Mouse (Mus musculus) layer of hippocampus, adult 11-12 months (tissue): ENCODE measurements around the gene Inka1.
"Not testable (repeated sequence)": the region's sequence is repeated elsewhere in the genome, so short reads cannot be mapped to it uniquely, and the experiment has no call there.

Experiments
- DNase-seq: peaks from one replicate; pipeline ENCODE4 v3.0.0; 2022; ENCODE audit warnings: low spot score

Gene Inka1

DNA sequence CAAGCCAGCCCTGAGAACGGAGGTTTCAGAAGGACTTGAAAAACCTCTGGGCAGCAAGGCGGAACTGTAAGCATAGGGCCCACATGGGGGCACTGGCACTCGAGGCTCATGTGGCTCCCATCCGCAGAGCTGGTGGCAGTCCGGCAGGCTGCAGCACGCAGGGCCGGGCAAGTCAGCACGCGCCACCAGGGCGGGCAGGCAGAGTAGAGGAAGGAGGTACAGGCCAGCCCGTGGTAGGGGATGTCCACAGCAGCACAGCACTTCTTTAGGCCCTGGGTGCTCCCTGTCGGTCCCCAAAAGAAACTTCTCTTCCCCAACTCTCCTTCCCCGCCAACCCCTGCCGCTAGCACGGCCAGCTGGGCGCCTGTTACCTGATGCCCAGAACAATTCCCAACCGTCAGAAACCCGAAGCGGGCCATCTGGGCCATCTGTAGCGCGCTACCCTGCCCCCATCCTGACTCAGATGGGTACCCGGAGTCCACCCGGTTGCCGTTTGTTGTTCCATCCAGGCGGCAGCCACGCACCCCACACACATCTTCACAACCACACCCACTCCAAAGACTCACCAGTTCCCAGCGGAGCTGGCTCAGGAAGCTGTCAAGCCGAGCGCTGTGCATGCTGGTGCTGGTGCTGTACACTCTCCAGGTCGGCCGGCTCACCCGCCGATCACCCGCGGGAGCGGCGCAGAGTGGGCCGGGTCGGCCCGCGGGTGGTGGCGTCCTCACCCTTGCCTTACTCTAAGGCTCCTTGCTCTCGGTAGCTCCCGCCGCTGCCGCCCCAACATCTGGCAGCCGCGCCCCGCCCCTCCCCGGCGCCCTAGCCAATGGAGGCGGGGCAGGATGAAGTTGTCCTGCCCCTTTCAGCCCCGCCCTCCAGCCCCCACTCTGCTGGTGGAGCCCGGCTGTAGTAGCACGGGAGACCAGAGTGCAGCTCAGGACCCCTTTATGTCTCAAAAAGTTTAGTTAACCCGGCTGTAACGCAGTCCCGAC lies at the start of gene Inka1:
Gene Inka1 (minus strand): TSS at position 749 of the 989 bp plus-strand sequence.
- peak; percentile 83 for DNase-seq

DNA sequence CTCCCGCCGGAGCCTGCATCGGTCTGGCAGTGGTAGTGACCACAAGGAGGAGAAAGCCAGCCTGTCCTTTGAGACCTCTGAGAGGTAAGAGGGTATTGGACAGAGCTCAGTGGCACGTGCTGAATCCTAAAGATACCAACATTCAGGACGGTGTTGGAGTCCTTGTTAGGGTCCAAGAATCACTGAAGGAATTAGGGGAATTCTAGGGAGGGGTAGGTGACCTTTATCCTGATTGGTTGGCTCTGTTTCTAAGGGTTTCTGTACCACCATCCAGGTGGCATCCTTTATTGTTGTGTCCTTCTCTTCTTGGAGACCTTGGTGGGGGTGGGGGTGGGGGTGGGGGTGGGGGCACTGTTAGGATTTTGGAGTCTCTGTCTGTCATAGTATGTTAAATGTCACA lies 46.4 kb upstream of the Inka1 start:
- DNase-seq = no peak

DNA sequence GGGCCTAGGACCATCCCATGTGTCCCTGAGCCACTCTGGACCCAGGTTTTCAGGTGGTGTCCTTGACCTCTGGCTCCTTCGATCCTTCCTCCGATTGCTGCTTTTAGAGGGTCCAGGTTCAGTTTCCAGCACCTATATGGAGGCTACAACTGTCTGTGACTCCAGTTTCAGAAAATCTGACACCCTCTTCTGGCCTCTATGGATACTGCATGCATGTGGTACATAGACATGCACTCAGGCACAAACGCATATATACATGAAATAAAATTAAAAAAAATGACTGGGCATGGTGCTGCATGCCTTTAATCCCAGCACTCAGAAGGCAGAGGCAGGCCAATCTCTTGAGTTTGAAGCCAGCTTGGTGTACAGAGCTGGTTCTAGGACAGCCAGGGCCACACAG lies 42.2 kb upstream of the Inka1 start:
- no peak for DNase-seq

DNA sequence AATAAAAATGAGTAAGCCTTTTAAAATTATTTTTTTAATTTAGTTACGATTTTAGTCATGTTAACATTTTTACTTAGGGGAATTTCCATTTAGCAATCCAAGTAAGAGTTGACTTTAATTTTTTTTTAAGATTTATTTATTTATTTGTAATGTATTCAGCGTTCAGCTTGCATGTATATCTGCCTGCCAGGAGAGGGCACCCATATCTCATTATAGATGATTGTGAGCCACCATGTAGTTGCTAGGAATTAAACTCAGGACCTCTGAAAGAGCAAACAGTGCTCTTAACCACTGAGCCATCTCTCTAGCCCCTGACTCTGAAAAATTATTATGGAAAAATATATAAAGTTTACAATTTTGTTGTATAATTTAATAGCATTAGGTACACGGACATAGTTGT lies 40.9 kb upstream of the Inka1 start:
- DNase-seq = no peak

DNA sequence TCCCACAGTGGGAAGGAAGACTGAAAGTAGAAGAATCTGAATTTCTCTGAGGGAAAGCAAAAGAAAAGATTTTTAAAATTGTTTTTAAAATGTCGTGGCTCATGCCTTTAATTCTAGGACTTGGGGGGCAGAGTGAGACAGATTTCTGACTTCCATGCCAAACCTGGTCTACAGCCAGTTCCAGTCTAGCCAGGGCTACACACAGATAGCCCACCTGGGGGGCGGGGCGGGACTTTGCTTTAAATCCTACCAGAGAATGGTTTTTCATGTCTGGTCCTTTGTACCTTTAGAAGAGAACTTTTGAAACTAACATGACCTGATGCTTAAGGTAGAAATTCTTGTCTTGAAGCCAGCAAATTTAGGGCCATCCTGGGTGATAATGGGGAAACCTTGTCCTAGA lies 37.5 kb upstream of the Inka1 start:
- DNase-seq = no peak

DNA sequence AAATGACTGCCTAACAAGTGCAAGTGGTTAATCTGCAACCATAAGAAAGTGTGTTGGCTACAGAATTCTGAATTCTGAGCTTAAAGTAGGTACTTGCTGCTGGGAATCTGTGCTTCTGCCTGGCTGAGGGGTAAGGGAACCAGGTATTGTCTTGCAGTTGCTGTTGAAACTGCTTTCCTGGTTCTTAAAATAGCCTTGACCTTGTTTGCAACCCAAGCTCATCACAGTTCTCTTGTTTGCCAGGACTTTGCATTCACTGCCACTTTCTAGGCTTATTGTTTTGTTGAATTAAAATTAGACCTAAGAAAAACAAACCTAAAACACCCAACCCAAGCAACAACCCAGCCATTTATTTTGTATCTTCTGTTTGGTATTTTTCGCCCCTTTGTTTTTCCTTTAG lies 35.1 kb upstream of the Inka1 start:
- DNase-seq = no peak

DNA sequence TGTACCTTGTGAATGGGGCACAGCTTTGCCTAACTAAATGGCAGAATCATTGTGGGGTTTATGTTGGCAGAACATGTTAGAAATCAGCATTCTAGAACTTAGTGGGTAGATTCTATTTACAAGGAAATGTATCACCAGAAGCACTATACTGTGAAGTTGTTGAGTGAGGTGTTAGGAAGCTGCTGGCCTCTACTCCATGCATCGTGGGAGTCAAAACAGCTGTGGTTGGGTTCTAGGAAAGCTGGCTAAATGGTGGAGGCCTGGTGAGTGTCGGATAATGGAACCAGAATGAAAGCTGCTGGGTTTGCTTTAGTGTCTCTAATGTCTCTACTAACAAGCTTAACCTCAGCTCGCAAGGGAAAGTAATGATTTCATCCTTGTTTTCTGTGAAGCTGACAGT lies 31.4 kb upstream of the Inka1 start:
- no peak for DNase-seq

DNA sequence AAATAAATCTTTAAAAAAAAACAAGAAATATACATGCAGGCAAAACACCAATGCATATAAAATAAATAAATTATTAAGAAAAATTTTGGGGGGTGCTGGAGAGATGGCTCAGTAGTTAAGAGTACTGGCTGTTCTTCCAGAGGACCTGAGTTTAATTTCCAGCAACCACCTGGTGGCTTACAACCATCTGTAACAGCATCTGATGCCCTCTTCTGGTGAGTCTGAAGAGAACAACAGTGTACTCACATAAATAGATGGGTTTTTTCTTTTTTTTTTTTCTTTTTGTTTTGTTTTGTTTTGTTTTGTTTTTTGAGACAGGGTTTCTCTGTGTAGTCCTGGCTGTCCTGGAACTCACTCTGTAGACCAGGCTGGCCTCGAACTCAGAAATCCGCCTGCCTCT lies 27.9 kb upstream of the Inka1 start:
- DNase-seq = not testable (repeated sequence)

DNA sequence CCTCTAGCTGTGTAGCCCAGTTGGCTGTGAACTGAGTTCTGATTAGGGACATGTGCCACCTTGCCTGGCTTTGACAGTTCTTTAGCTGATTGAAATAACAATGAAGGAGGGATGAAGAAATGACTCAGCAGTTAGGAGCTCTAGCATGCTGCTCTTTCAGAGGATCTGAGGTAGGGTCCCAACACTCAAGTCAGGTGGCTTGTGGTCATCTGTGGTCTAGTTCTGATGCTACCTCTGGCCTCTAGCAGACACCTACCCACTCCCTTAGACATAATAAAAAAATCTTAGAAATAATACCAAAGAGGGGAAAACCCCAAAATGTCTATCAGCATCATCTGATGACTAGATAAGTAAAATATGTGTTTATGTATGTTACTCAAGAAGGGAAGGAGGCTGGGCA lies 24.7 kb upstream of the Inka1 start:
- DNase-seq = no peak

DNA sequence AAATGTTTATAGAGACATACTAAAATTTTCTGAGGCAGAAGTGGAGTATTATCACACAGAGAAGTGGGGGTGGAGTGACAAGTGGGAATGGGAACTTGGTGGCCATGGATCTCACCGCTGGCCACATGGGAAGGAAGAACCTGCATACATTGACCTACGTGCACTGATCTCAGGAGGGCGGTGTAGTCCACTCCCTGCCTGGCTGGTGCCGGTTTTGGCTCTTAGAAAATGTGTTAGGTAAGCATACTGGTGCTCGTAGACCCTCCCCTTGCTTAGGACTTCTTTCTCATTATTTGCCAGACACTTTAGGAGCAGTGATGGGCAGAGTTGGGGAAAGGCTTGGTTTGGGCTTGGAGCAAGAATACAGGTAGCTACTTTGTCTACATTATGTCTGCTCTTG lies 22.4 kb upstream of the Inka1 start:
- DNase-seq = no peak

DNA sequence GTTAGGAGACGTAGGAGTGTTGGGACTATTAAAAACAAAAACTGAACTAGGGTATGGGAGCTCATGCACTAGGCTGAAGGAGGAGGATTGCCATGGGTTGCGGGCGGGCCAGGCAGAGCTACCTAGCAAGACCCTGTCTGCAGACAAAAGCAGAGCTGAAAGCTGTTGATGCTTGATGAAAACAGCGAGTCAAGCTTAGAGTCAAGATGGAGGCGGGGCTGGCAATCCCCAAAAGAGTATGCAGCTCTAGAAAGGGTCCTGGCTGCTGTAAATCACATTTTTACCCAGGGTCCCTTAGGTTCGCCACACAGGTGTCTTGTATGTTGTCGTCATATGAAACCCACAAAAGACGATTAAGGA lies 17.8 kb upstream of the Inka1 start:
- DNase-seq = no peak

DNA sequence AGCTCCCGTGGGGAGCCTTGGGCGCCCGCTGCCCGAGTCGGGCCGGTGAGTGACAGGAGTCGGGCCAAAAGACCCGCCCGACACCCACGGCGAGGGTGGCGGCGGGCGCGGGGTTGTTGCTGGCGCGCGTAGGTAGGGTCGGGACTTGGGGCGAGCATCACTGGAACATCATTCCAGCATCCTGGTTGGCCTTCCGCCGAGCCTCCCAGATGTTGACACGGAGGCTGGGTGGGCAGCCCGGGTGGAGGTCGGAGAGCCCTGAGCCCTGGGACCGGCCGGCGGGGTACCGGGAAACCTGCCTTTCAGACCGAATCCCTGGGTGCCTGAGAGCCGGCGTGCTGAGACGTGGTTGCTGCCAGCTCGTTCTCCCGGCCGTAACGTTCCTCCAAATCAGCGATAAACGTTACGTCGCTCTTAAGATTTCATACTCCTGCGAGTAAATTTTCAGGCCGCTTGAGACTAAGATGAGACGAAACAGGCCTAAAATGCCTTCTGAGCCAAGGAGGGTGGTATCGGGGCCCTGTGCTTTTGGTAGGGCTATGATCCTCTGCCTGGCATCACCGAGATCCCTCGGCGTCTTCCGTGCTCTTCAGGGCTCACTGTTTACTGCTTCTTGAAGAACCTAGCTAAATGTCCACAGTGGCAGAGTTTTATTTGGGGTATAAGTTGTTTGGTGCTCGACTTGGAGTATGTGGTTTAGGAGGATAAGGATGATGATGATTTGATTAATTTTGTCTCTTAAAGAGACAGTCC lies 17.3 kb upstream of the Inka1 start:
- DNase-seq = no peak

DNA sequence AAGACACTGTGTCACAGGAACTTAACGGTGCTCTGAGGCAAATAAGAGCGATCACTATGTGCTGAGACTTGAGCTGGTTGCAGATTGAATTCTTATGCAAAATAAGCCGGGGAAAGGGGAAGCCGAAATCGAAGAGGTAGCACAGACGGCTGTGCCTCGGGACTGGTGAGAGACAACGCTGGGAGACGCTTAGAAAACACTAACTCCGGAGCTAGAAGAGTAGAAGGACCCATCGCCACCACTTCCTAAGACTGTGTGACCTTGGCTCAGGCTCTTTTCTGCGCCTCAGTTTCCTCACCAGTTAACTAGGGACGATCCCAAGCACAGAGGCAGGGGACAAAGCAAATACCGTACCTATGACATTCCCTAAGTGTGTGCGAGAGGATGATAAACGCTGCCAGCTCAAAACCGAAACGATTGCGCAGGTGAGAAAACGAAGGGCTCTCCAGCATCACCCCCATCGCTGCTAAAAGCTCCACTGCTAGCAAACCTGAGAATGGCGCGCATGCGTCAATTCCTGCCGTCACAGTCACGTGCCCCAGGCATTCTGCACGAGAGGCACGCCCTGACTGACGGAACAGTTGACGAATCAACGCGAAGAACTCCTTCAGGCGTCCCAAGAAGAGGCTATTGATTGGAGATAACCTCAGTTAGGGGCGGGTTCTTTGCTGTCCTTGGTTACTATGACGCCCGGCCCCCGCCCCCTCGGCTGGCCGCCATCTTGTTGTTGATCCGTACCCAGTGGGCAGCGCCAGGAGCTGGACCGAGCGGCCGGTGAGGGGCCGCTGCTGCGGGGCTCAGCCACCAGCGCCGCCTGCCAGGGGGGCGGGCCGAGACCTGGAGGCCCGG lies 16.5 kb upstream of the Inka1 start, which contains the start of gene Ip6k1:
Gene Ip6k1 (plus strand): TSS at position 580 of the 849 bp plus-strand sequence.
- DNase-seq = peak; percentile 100

DNA sequence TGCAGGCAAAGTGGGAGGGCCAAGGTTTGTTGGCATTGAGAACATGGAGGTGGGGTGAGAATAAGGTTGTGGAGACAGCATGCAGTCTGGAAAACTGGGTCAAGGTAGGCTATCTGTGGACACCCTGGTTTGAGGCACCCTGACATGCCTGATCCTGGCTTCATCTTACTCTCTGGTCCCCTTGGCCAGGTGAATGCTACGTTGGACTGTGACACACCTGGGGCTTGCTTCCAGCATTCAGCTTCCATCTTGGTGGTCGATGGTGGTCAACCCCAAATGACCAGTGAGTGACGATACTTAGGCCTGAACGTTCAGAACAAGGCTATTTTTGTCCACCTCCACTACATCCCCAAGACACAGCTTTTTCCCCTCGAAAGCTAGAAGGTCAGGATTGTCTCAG lies 10.4 kb upstream of the Inka1 start, which contains the start of gene Gm20662:
Gene Gm20662 (plus strand): TSS at position 301 of the 400 bp plus-strand sequence.
- no peak for DNase-seq

DNA sequence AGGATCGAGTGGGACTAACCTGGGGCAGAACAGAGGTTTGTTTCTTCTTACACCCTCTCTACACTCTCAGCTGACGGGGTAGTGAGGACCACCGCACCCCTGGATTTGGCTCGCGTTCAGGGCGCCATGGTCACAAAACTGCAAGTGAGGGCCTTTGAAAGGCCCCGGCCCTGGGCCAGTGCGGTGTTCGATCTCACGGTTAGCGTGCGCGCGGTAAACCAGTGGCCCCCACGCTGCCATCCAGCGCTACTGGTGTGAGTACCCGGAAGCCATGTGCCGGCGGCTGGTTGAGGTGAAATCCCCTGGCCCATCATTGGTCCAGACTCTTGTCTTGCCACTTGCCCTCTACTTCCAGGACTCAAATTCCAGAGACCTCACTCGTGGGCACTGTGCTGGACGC lies 9.8 kb upstream of the Inka1 start:
- no peak for DNase-seq

DNA sequence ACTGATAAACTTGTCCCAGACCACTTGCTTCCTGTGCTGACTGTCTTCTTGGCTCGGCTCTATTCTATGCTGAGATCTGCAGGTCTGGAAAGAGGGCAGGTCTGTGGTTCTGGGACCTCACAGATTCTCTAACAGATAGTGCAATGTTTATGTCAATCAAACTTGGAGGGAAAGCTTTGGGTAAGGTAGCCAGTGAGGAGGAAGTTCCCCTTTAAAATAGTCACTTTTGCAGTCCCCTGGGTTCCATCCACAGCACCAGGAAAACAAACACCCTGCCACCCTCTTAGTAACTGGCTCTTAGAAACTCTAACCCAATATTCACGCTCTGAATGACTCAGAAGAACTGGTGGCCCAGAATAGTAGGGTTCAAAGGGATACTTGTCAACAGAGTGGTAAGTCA lies 8.8 kb upstream of the Inka1 start:
- no peak for DNase-seq

DNA sequence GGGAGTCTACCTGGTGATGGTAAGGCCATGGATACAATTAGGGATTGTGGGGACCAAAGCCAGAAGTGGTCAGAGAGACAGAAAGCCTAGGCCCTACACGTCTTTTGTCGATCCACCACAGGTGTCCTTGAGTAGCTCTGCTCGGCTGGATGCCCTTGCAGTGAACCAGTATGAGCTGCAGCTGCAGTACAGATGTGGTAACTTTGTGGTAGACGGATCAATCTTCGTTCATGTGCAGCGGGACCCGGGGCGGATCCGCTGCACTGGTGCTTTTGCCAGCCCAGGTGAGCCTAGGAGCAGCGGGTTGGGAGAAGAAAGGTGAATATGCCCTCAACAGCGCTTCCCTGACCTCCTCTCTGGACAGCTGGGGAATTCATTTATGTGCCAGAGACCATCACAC lies 7.3 kb upstream of the Inka1 start:
- no peak for DNase-seq

DNA sequence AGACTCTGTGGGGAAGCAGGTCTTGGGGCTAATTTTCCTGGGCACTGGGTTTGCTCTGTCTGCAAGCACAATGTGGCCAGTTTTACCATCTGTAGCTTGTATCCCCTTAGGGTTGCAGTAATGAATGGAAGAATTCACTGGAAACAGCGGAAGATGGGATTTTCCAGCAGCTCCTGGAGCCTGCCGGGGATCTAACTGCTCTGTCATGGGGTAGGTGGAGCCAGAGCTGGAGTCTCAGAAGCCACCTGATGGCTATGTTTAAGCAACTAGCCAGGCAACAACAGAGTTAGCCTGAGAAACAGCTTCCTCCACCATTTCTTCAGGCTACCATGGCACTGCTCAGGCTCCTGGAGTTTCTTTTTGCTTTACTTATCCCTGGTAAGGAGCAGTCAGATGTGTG lies 6.5 kb upstream of the Inka1 start, which contains the start of gene Cdhr4:
Gene Cdhr4 (plus strand): TSS at position 301 of the 400 bp plus-strand sequence.
- DNase-seq = no peak

DNA sequence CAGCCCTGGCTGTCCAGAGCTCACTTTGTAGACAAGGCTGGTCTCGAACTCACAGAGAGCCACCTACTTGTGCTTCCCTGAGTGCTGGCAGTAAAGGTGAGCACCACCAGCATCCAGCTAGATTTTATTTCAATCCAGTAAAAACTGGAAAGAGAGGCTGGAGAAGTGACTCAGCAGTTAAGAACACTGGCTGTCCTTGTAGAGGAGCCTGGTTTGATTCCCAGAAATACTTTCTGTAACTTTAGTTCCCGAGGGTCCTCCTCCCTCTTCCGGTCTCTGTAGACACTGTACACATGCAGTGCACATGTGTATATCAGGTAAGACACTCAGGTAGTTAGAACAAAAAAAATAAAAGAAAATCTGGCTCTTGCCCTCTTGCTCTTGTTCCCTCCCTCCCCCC lies 2.3 kb upstream of the Inka1 start:
- DNase-seq = no peak

DNA sequence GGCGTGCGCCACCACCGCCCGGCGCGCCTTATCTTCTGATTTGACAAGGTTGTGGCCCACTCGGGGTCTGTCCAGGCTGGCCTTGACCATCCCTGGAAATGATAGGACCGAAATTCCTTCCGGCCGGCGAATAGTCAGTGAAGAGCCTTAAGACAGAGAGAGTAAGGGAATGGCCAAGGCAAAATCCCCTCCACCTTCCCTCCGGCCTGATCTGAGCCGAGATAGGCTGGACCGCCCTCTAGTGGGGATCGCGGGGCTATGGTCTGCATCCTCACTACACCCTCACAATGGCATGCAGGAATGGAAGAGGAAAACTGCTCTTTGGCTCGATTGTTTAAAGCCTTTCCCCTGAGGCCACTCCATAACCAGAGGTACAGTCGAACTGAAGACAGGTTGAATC lies 697 bp upstream of the Inka1 start:
- DNase-seq = peak; percentile 84

DNA sequence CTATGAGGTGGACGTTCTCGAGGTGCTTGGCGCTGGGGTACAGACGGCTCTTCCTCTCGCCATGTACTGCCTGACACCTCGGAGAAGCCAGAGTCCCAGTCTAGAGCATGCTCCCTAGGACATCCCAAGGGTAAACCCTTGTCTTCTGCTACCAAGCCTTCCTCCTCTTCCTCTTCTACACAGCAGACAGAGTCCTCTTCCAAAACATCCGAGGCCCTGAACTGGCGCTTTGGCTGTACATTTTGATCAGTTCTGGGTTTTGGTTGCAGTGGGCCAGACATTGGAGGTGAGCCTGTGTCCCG lies 974 bp downstream of the Inka1 start:
- DNase-seq = no peak

DNA sequence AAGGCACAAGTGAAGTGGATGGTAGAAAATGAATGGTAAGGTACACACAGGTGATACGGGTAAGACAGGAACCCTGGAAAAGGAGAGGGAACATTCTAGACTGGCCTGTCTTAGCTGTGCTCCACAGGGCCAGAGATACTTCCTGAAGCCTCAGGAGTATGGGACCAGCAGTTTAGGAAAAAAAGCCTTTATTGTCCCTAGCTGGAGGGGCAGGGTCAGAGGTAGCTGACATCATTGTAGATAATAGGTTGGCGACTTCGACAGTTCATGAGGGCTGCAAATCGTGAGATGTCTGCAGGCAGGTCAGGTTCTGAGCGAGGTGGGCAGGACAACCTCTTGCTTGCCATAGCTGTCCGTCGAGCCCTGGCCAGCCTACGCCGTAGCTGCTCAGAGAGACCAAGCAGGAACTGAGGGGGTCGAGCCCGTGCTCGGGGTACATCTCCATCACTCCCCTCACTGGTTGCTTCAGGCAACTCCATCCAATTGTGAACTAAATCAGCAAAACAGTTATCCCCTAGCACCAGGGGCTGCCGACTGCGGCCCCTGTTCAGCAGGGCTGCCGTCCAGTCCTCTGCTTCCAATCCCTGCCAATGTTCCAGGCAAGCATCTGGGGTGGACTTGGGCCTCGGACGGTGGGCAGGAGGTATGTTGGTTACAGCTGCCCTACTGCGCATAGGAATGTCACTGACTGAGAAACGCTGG lies 1.5 kb downstream of the Inka1 start:
- no peak for DNase-seq
